3 mouse cellular contexts compared by ENCODE assay signal in genomic region chr10:52529661-52530060, GRCm38 (mm10).
DNase-seq lines count a peak whose midpoint lies in the region.

No protein-coding gene starts in this region.

- peak; percentile 6 for DNase-seq in cerebellum, adult 11-12 months
- DNase-seq in heart, adult 11 months: peak; percentile 92
- peak; percentile 4 for DNase-seq in kidney, adult 11 months

Comparison
In these comparisons a context has a peak if more than half of its experiments do, and no peak if none do; other contexts are left out.
1. DNase-seq: peak in every context shown above with its lines; median percentile 92 in heart, adult 11 months; 6 in cerebellum, adult 11-12 months; 4 in kidney, adult 11 months.